Comparison of ENCODE assay signal across 9 mouse cellular contexts in genomic region chr10:106585476-106586080, GRCm38 (mm10).
DNase-seq lines count a peak whose midpoint lies in the region; ATAC-seq and TF ChIP-seq lines count a peak whose summit lies in the region.
"Had no signal": no experiment of that assay in that cellular context is flagged by ENCODE, and none has a peak within 500 bp of the region (broad histone marks: within the 10 kb centered on the region; RNA-seq: fewer than 3 reads in every experiment).

No protein-coding gene starts in this region.

- H3K9ac ChIP-seq in limb, embryonic 11.5 days (ENCODE audit: low read length): no peak overlapping the region
- no peak overlapping the region for H3K9ac ChIP-seq in hindbrain, embryonic 15.5 days
- H3K9ac ChIP-seq: embryonic facial prominence, embryonic 15.5 days had no signal

- peak; percentile 37 for DNase-seq in limb, embryonic 11.5 days (ENCODE audit: low spot score)
- no peak for DNase-seq in limb, embryonic 10.5 days (ENCODE audit: low spot score)
- no peak for DNase-seq in Patski (ENCODE audit: low read depth, low spot score)
- DNase-seq in cerebellum, postnatal 36 days: peak; percentile 22 to 65
- peak; percentile 38 for DNase-seq in lung, postnatal 10 days
- DNase-seq in thymus, postnatal 36 days: no peak
- DNase-seq in gastrocnemius, postnatal 14 days: no peak

- H3K4me2 ChIP-seq in limb, embryonic 11.5 days (ENCODE audit: low read depth, severe bottlenecking): no peak overlapping the region
- no peak overlapping the region for H3K4me2 ChIP-seq in hindbrain, embryonic 15.5 days
- H3K4me2 ChIP-seq: embryonic facial prominence, embryonic 15.5 days had no signal

- no peaks in the 10 kb centered on the region for H3K36me3 ChIP-seq in limb, embryonic 11.5 days (ENCODE audit: control insufficient read depth, insufficient read depth, low read length)
- H3K36me3 ChIP-seq in limb, embryonic 10.5 days: no peaks in the 10 kb centered on the region
- no peaks in the 10 kb centered on the region for H3K36me3 ChIP-seq in hindbrain, embryonic 15.5 days
- H3K36me3 ChIP-seq: embryonic facial prominence, embryonic 15.5 days had no signal

- H3K27me3 ChIP-seq in limb, embryonic 11.5 days (ENCODE audit: control insufficient read depth, insufficient read depth, low read length): no peaks in the 10 kb centered on the region
- no peaks in the 10 kb centered on the region for H3K27me3 ChIP-seq in limb, embryonic 10.5 days (ENCODE audit: low read depth, poor library complexity, severe bottlenecking)
- H3K27me3 ChIP-seq in Patski: peaks cover 2% of the 10 kb centered on the region
- H3K27me3 ChIP-seq in hindbrain, embryonic 15.5 days: no peaks in the 10 kb centered on the region
- H3K27me3 ChIP-seq: embryonic facial prominence, embryonic 15.5 days had no signal

- in situ Hi-C loops in Patski (cut with MboI; ENCODE audit: low pct_unique_long_range_greater_than_20kb): no loop called here

- ATAC-seq in limb, embryonic 11.5 days (ENCODE audit: insufficient number of reproducible peaks, low FRiP score, low TSS enrichment, low read depth): no peak
- ATAC-seq in Patski: no peak
- no peak for ATAC-seq in hindbrain, embryonic 15.5 days (ENCODE audit: low FRiP score, low read depth)

- intact Hi-C loops in gastrocnemius, postnatal 14 days (cut with DNase I; ENCODE audit: low total_unique reads): loop anchor here (10.0 kb wide), 1 partner anchor 711 kb away; no protein-coding TSS in a partner anchor

- POLR2A ChIA-PET in Patski (lab: Charles Lee): no interaction called here

- H3K27ac ChIP-seq in limb, embryonic 11.5 days (replicated peaks; ENCODE audit: low read depth, low read length): no peak overlapping the region
- no peak overlapping the region for H3K27ac ChIP-seq in limb, embryonic 10.5 days
- 0 out of 2 replicates have a peak overlapping the region, but pooled peaks have one; percentile 15 for H3K27ac ChIP-seq in hindbrain, embryonic 15.5 days (replicated peaks)
- H3K27ac ChIP-seq: embryonic facial prominence, embryonic 15.5 days had no signal

- no peaks in the 10 kb centered on the region for H3K9me3 ChIP-seq in limb, embryonic 11.5 days (ENCODE audit: control insufficient read depth, low read length)
- H3K9me3 ChIP-seq in limb, embryonic 10.5 days (replicated peaks): no peaks in the 10 kb centered on the region
- no peaks in the 10 kb centered on the region for H3K9me3 ChIP-seq in hindbrain, embryonic 15.5 days
- H3K9me3 ChIP-seq: embryonic facial prominence, embryonic 15.5 days had no signal

- WGBS in limb, embryonic 11.5 days: 5% methylated on average over 4 of the region's 4 CpGs
- WGBS in limb, embryonic 10.5 days: 3% methylated on average over 4 of the region's 4 CpGs
- 5% methylated on average over 4 of the region's 4 CpGs for WGBS in hindbrain, embryonic 15.5 days

- H3K4me1 ChIP-seq in limb, embryonic 11.5 days (ENCODE audit: control insufficient read depth, insufficient read depth, low read length): no peaks in the 10 kb centered on the region
- H3K4me1 ChIP-seq in limb, embryonic 10.5 days: no peaks in the 10 kb centered on the region
- H3K4me1 ChIP-seq in hindbrain, embryonic 15.5 days (replicated peaks): no peaks in the 10 kb centered on the region
- H3K4me1 ChIP-seq: embryonic facial prominence, embryonic 15.5 days had no signal

- peak; percentile 58 for TF ChIP-seq CTCF in Patski (IDR thresholded peaks at IDR 0.05)

- no peak overlapping the region for H3K4me3 ChIP-seq in limb, embryonic 11.5 days (ENCODE audit: low read depth, low read length)
- no peak overlapping the region for H3K4me3 ChIP-seq in limb, embryonic 10.5 days
- no peak overlapping the region for H3K4me3 ChIP-seq in hindbrain, embryonic 15.5 days
- H3K4me3 ChIP-seq: embryonic facial prominence, embryonic 15.5 days had no signal

- CTCF ChIA-PET in Patski (lab: Charles Lee): interaction anchor here (0.8 kb wide), 1 partner anchor 745 kb away, joined by 3 read pairs; the partner anchor contains the start of genes Ccdc59 and Mettl25

Comparison
In these comparisons a context has a peak if more than half of its experiments do, and no peak if none do; other contexts are left out.
1. DNase-seq: peak in limb, embryonic 11.5 days (single experiment), cerebellum, postnatal 36 days (2 of 2) and lung, postnatal 10 days (single experiment); none in limb, embryonic 10.5 days (single experiment), Patski (single experiment), thymus, postnatal 36 days (0 of 2) and gastrocnemius, postnatal 14 days (single experiment).